Mouse (Mus musculus) forebrain, embryonic 12.5 days (tissue): ENCODE measurements around the gene Maco1. TPM values are rescaled to one million over a fixed set of nuclear protein-coding genes. Genes with fewer than 3 reads are reported as not detected.
"Not testable (repeated sequence)": the region's sequence is repeated elsewhere in the genome, so short reads cannot be mapped to it uniquely, and the experiment has no call there.

Experiments
- ATAC-seq: fragments of 200-750 bp; cut with Nextera tagmentation; 2 replicates; pipeline ENCODE4 v1.8.0; 2017; ENCODE audit warnings: moderate TSS enrichment; ENCODE audit not compliant: low FRiP score
- H3K27ac ChIP-seq: fragments of 300-500 bp; sonication (generic); 2 replicates; pipeline ENCODE4 v1.5.1; 2016; ENCODE audit warnings: mild to moderate bottlenecking
- H3K27me3 ChIP-seq: fragments of 300-500 bp; sonication (generic); 2 replicates; pipeline ENCODE4 v1.6.1; 2016; ENCODE audit warnings: mild to moderate bottlenecking
- H3K36me3 ChIP-seq: fragments of 300-500 bp; sonication (generic); replicated peaks from 2 replicates; pipeline ENCODE4 v1.6.1; 2016; ENCODE audit warnings: mild to moderate bottlenecking
- H3K4me1 ChIP-seq: fragments of 300-500 bp; sonication (generic); 2 replicates; pipeline ENCODE4 v1.6.1; 2016
- H3K4me2 ChIP-seq: fragments of 300-500 bp; sonication (generic); 2 replicates; pipeline ENCODE4 v1.6.1; 2016; ENCODE audit warnings: mild to moderate bottlenecking, moderate library complexity
- H3K4me3 ChIP-seq: fragments of 300-500 bp; sonication (generic); replicated peaks from 2 replicates; pipeline ENCODE4 v1.5.1; 2016; ENCODE audit warnings: mild to moderate bottlenecking
- H3K9ac ChIP-seq: fragments of 300-500 bp; sonication (generic); 2 replicates; pipeline ENCODE4 v1.6.1; 2016; ENCODE audit warnings: mild to moderate bottlenecking
- H3K9me3 ChIP-seq: fragments of 300-500 bp; sonication (generic); 2 replicates; pipeline ENCODE4 v1.6.1; 2016
- WGBS: fragments of 180-500 bp; shearing (Covaris S2); methylation state at CpG from one replicate; pipeline ENCODE4 v1.1.7; 2016; 5-methylcytosine and 5-hydroxymethylcytosine counted together
- polyA plus RNA-seq: library from polyadenylated mRNA; unstranded; fragments of >200 nt; fragmentation: Nextera tagmentation; extraction: Ambion mirVana; gene quantifications from 2 replicates; pipeline ENCODE4 v1.2.1, GENCODE M21; 2016

Gene Maco1
- polyA plus RNA-seq, 1 experiment from 2014 or later: 79.9 TPM

- 74% methylated on average over 8 of the region's 8 CpGs for WGBS
- Histone ChIP-seq H3K27me3 (no peaks in the 10 kb centered on the region), H3K4me1 (no peaks in the 10 kb centered on the region), H3K9ac (no peak overlapping the region), H3K36me3 (peaks cover 43% of the 10 kb centered on the region), H3K4me2 (no peak overlapping the region), H3K4me3 (no peak overlapping the region), H3K27ac (no peak overlapping the region), H3K9me3 (no peaks in the 10 kb centered on the region)
- no peak for ATAC-seq
These were observed 53.0 kb downstream of the Maco1 start for GRCm38 (mm10) chr4:134800098-134800497.

DNA sequence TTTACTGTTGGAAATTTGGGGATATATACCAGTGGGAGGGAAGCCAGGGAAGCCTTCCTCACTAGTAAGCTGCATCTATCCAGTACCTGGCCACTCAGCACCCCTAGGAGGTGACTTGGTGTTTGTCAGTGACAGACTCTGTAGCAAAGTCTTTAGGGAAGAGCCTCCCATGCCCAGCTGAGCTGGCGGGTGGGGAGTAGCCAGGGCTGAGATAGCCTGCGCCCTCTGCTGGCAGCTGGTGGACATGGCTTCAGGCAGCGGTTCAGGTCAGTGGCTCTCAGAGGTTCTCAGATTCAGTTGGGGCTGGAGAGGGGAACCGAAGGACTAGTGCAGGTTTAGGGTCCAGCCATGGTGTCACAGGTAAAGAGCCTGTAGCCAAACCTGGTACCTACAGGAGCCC lies 53.9 kb downstream of the Maco1 start:
- no peaks in the 10 kb centered on the region for H3K4me1 ChIP-seq
- 12% methylated on average over 4 of the region's 4 CpGs for WGBS
- H3K27ac ChIP-seq: no peak overlapping the region
- H3K4me2 ChIP-seq: no peak overlapping the region
- no peaks in the 10 kb centered on the region for H3K27me3 ChIP-seq
- H3K9me3 ChIP-seq: no peaks in the 10 kb centered on the region
- H3K9ac ChIP-seq: no peak overlapping the region
- no peak for ATAC-seq
- H3K4me3 ChIP-seq: no peak overlapping the region
- H3K36me3 ChIP-seq: peaks cover 35% of the 10 kb centered on the region

DNA sequence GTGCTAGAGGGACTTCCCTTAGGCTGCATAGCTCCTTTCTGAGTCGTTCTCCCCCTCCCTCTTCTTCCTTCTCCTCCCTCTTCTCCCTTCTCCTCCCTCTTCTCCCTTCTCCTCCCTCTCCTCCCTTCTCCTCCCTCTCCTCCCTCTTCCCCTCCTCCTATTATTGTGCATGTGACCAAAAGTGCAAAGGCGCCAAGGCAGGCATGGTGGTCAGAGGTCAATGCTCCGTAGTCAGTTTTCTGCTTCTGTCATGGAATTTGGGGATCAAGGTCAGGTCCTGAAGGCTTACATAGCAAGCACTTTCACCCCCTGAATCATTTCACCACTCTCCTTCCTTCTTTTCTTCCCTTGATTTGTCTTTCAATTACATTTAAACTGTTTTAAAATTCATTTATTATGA lies 54.3 kb downstream of the Maco1 start:
- H3K4me2 ChIP-seq: no peak overlapping the region
- H3K27ac ChIP-seq: no peak overlapping the region
- H3K9me3 ChIP-seq: no peaks in the 10 kb centered on the region
- peaks cover 31% of the 10 kb centered on the region for H3K36me3 ChIP-seq
- H3K27me3 ChIP-seq: no peaks in the 10 kb centered on the region
- 54% methylated on average over 3 of the region's 3 CpGs for WGBS
- no peak overlapping the region for H3K4me3 ChIP-seq
- ATAC-seq: no peak
- no peaks in the 10 kb centered on the region for H3K4me1 ChIP-seq
- H3K9ac ChIP-seq: no peak overlapping the region

DNA sequence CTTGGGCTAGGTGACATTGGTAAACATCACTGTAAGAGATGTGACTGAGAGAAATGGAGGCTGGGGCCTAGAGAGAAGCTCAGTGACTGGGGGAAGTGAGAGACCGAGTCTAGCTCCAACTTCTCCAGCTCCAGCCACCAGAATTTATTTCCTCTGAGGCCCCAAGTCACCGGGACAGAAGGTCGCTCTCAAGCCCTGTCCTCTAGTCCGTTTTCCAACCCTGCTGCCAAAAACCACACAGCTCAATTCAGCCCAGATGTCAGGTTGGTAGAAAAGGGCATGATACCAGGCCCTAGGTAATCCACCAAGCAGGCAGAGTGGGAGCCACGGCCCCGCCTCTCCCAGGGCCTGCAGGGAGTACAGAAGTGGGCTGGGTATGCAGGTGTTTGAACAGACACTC lies 55.5 kb downstream of the Maco1 start:
- no peak for ATAC-seq
- 89% methylated on average over 6 of the region's 6 CpGs for WGBS
- H3K27ac ChIP-seq: no peak overlapping the region
- H3K4me2 ChIP-seq: no peak overlapping the region
- no peaks in the 10 kb centered on the region for H3K9me3 ChIP-seq
- H3K9ac ChIP-seq: no peak overlapping the region
- no peak overlapping the region for H3K4me3 ChIP-seq
- peaks cover 19% of the 10 kb centered on the region for H3K36me3 ChIP-seq
- H3K4me1 ChIP-seq: no peaks in the 10 kb centered on the region
- H3K27me3 ChIP-seq: no peaks in the 10 kb centered on the region

DNA sequence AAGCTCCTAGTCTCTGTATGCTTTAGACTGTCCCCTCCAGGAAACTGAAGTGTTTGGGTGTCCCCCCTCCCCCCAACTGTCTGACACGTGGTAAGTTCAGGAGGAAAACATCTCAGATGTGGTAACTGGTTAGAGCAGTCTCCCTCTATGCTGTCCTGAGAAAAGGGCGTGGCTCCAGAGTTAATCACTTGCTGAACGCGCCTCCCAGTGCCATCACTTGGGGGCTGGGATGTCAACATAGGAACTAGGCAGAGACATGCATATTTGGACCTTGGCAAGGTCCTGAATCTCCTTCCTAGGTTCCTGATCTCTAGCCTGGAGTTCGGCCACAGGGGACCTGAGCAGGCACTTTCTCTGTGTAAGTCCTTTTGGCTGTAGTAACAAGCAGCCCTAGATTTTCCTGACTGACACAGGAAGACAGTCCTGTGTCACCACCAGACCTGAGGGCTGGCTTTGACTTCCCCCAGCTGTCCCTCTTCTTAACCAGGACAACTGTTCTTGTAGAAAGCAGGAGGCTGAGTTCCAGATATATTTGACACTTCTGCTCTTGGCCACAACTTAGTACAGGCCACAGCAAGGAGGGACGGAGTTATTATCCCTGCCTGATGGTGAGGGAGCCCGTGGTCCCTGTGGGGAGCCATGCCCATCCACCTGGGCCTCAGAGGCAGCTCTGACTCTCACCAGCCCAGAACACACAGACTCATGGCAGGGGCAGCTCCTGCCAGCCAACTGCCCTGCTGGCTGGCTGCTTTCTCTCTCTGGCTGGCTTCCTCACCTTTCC lies 56.4 kb downstream of the Maco1 start:
- Histone ChIP-seq H3K9me3 (no peaks in the 10 kb centered on the region), H3K4me1 (no peaks in the 10 kb centered on the region), H3K27ac (no peak overlapping the region), H3K36me3 (peaks cover 10% of the 10 kb centered on the region), H3K4me3 (no peak overlapping the region), H3K4me2 (no peak overlapping the region), H3K9ac (no peak overlapping the region), H3K27me3 (no peaks in the 10 kb centered on the region)
- WGBS: 27% methylated on average over 7 of the region's 7 CpGs
- ATAC-seq: no peak

DNA sequence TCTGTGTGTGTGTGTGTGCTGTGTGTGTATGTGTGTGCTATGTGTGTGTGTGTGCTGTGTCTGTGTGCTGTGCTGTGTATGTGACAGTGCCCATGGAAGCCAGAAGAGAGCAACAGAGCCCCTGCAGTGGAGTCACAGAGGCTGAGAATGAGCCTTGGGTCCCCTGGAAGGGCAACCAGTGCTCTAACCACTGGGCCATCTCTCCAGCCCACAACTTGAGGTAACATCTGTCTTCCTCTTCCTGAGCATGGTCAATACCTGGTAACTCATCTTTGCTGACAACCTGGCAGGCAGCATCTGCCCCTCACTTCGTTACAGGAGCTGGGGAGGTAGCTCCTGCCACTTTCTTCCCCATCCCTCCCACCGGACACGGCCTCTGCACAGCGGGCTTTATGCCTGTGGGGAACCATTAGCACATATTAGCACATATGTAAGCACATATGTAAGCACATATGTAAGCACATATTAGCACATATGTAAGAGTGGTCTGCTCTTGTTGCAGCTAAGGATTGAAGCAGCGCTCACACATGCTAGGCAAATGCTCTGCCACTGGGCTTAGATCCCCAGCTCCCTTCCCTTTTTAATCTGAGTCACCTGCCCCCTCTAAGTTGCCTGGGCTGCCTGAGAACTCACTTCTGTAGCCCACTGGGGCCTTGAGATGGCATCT lies 57.2 kb downstream of the Maco1 start:
- no peak for ATAC-seq
- Histone ChIP-seq H3K4me3 (no peak overlapping the region), H3K36me3 (0 out of 2 replicates have a peak, but pooled peaks cover 2% of the 10 kb centered on the region), H3K27ac (no peak overlapping the region), H3K4me2 (no peak overlapping the region), H3K27me3 (no peaks in the 10 kb centered on the region), H3K9ac (no peak overlapping the region), H3K4me1 (no peaks in the 10 kb centered on the region), H3K9me3 (no peaks in the 10 kb centered on the region)
- WGBS: 78% methylated on average over 5 of the region's 5 CpGs

DNA sequence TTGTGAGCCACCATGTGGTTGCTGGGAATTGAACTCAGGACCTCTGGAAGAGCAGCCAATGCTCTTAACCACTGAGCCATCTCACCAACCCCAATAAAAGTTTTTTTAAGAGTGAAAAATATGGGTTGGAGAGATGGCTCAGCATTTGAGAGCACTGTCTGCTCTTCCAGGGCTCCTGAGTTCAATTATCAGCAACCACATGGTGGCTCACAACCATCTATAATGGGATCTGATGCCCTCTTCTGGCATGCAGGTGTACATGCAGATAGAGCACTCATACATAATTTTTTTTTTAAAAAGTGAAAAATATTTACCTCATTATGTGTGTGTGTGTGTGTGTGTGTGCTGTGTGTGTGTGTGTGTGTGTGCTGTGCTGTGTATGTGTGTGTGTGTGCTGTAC lies 58.2 kb downstream of the Maco1 start:
- H3K27ac ChIP-seq, H3K4me1 ChIP-seq, H3K4me3 ChIP-seq, ATAC-seq, H3K9ac ChIP-seq, H3K9me3 ChIP-seq, H3K36me3 ChIP-seq, H3K27me3 ChIP-seq, H3K4me2 ChIP-seq: not testable (repeated sequence)

GRCm38 (mm10) chr4:134793213-134793956 lies 59.8 kb downstream of the Maco1 start:
- ATAC-seq: no peak
- no peaks in the 10 kb centered on the region for H3K9me3 ChIP-seq
- no peaks in the 10 kb centered on the region for H3K36me3 ChIP-seq
- no peak overlapping the region for H3K4me3 ChIP-seq
- no peaks in the 10 kb centered on the region for H3K4me1 ChIP-seq
- no peak overlapping the region for H3K4me2 ChIP-seq
- H3K27me3 ChIP-seq: no peaks in the 10 kb centered on the region
- WGBS: 56% methylated on average over 10 of the region's 10 CpGs
- no peak overlapping the region for H3K9ac ChIP-seq
- no peak overlapping the region for H3K27ac ChIP-seq

- no peak overlapping the region for H3K4me2 ChIP-seq
- no peak overlapping the region for H3K27ac ChIP-seq
- no peak overlapping the region for H3K4me3 ChIP-seq
- no peak overlapping the region for H3K9ac ChIP-seq
- no peaks in the 10 kb centered on the region for H3K36me3 ChIP-seq
- no peaks in the 10 kb centered on the region for H3K9me3 ChIP-seq
- 63% methylated on average over 6 of the region's 6 CpGs for WGBS
- H3K4me1 ChIP-seq: 0 out of 2 replicates have a peak, but pooled peaks cover 3% of the 10 kb centered on the region
- H3K27me3 ChIP-seq: no peaks in the 10 kb centered on the region
- no peak for ATAC-seq
These were observed 61.4 kb downstream of the Maco1 start for GRCm38 (mm10) chr4:134791731-134792130.

- no peak overlapping the region for H3K9ac ChIP-seq
- no peak overlapping the region for H3K27ac ChIP-seq
- 35% methylated on average over 10 of the region's 10 CpGs for WGBS
- no peak for ATAC-seq
- no peaks in the 10 kb centered on the region for H3K27me3 ChIP-seq
- no peak overlapping the region for H3K4me2 ChIP-seq
- no peak overlapping the region for H3K4me3 ChIP-seq
- no peaks in the 10 kb centered on the region for H3K36me3 ChIP-seq
- no peaks in the 10 kb centered on the region for H3K9me3 ChIP-seq
- H3K4me1 ChIP-seq: 0 out of 2 replicates have a peak, but pooled peaks cover 3% of the 10 kb centered on the region
These were observed 66.2 kb downstream of the Maco1 start for GRCm38 (mm10) chr4:134786946-134787345.

DNA sequence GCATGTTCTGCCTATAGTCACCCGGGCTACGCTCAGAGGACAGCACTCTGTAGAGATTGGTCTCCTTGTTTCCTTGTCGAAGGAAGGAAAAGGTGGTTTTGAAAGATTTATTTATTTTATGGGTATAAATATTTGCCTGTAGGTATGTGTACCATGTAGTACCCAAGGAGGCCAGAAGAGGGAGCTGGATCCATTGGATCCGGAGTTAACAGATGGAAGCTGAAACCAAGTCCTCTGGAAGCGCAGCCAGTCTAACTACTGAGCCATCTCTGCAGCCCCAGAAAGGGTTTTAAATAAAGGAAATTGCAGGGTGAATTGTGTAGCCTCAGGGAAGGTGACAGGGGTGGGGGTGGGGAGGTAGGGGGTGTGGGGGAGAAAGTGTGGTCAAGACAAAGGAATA lies 68.4 kb downstream of the Maco1 start:
- no peak overlapping the region for H3K4me3 ChIP-seq
- no peak for ATAC-seq
- no peak overlapping the region for H3K27ac ChIP-seq
- peaks cover 3% of the 10 kb centered on the region; the same call in 1 of the 2 replicates for H3K4me1 ChIP-seq
- H3K9me3 ChIP-seq: no peaks in the 10 kb centered on the region
- no peaks in the 10 kb centered on the region for H3K27me3 ChIP-seq
- H3K9ac ChIP-seq: no peak overlapping the region
- no peak overlapping the region for H3K4me2 ChIP-seq
- WGBS: 52% methylated on average over 5 of the region's 5 CpGs
- H3K36me3 ChIP-seq: no peaks in the 10 kb centered on the region

DNA sequence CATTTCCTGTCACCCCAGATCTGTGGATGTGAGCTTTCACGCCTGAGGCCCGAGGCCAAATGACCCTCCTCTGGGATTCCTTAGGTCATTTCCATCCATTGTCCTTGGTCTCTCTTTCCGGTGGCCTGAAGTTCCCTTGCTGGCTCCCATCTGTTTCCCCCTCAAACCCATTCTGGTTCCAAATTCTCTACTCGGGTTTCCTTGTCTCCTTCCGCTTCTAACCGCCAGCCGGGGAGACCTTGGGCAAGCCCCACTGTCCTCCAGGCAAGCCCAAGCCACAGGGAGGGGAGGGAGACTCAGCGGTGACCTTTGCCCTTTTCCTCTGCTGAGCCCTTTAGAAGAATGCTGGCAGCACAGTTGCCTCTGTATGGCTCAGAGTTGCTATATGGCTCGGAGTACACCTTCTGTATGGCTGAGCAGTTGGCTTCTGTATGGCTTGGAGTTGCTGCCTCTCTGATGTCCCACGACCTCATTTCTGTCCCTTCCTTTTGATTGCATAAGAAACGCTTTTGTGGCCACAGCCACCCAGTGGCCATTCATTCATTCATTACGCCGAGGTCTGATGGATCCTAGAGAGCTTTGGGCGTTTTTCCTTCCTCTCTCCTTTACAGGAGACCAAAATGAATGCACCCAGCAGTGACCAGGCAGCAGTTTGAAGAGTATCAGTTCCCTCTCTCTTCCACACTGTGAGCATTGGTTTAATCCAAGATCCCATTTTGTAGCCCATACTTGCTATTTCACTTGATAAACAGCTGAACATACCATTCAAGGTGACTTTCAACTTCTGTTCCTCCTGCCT lies 73.8 kb downstream of the Maco1 start:
- no peak for ATAC-seq
- Histone ChIP-seq H3K36me3 (no peaks in the 10 kb centered on the region), H3K9me3 (no peaks in the 10 kb centered on the region), H3K27me3 (no peaks in the 10 kb centered on the region), H3K4me1 (peaks cover 3% of the 10 kb centered on the region), H3K9ac (no peak overlapping the region), H3K4me2 (no peak overlapping the region), H3K4me3 (no peak overlapping the region), H3K27ac (no peak overlapping the region)
- 36% methylated on average over 14 of the region's 14 CpGs for WGBS
